Mouse (Mus musculus) urinary bladder, postnatal 36 days (tissue): ENCODE data around the gene Ccdc146.

ENCODE experiments used
- DNase-seq, 2 experiments: peaks; one replicate each; pipeline ENCODE4 v3.0.0; 2022; ENCODE audit warnings: low spot score in 2 of 2, mixed read lengths in 1 of 2

Ccdc146 gene

DNA sequence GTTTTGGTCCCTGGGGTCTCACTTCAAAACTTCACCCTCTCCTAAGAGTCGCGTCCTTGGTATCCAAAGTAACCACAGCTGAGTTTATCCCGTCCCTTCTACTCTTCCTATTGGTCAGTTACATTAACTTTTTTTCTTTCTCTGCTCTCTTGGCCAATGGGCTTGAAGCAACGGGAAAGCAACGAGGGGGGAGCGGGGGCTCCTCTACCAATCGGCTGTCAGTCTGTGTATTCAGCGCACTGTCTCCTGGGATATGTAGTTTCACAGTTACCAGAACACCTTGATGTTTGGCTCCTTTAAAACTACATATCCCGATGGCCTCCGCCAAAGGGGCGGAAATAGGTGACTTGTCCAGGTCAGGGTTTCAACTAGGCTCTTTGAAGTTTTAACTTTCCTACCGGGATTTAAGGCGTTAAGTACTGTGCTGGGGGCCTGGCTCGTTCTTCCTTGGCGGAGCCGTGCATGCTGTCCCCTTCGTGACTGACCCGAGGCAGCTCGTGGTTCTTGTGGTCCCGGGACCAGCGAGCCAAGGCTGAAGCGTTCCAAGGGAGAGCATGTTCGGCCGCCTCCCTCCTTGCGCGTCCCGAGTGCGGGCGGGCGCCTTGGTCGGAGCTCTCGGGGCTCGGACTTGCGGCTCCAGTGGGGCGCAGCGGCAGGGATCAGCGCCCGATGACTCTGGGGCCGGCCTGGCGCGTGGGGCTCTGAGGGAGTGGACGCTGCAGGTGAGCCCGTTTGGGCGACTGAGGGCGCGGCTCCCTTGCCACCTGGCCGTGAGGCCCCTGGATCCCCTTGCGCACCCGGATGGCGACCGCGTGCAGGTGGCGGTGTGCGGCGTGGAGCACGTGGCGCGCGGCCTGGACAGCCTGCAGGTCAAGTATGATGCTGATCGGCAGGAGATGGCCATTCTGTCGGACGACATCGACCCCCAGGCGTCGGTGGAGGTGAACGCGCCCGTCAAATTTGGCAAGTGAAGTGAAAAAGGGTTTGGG is at the start of gene Ccdc146, which contains the start of gene Fam185a:
Gene Ccdc146, minus strand, starts transcription at position 64 of the 989 bp plus-strand sequence.
Gene Fam185a, plus strand, starts transcription at position 345 of the 989 bp plus-strand sequence.
- peak; percentile 86 to 92 for DNase-seq

DNA sequence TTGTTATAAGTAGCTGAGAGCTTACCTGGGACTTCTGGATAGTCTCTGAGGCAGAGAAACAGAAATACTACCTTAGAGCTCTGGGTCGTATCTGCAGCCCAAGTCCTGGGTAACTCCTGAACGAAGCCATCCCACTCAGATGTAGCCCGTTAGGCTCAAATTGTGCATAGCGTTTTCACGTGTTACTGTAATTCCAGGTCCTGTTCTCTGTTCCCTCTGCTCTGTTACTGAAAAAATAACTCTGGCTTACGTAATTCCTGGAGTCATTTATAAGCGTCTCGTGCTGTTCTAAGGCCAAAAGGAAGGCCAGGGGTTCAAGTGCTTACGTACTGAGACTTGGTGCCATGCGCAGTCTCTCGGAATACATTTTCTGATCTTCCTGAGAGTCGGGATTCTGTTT is 43.6 kb upstream of the Ccdc146 start:
- no peak for DNase-seq

GRCm38 (mm10) chr5:21467387-21467786 is 42.9 kb upstream of the Ccdc146 start:
- no peak for DNase-seq

DNA sequence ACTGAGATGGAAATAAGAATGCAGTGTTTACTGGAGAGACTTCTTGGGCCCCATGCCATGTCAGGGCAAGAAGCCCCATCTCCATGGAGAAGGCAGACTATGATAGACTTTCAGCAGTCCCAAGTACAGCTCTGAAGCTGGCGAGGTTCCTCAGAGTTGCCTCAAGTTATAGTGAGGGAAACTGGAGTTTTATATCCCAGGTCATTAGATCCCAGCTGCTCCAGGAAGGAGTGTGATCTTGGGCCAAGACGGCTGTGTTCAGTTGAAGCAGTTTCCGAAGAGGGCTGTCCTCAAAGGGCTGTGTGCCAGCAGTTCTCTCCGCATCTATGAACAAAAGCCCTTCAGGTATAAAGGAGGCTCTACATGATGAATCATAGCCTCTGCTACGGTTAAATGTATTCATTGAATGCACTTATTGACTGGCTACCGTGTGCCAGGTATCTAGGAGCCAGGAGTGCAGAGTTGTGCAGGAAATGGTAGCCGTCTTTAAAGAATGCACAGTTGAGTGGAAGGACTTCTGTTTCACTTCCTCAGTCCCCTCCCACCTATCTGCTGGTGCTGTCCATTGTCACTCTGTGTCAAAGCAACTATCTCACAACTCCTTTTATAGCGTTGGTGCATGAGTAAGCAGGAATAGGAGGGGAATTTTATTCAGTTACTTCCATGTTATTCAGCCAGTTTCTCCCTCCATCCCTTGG is 16.5 kb upstream of the Ccdc146 start:
- peak in 1 of 2 experiments; percentile 15 for DNase-seq

DNA sequence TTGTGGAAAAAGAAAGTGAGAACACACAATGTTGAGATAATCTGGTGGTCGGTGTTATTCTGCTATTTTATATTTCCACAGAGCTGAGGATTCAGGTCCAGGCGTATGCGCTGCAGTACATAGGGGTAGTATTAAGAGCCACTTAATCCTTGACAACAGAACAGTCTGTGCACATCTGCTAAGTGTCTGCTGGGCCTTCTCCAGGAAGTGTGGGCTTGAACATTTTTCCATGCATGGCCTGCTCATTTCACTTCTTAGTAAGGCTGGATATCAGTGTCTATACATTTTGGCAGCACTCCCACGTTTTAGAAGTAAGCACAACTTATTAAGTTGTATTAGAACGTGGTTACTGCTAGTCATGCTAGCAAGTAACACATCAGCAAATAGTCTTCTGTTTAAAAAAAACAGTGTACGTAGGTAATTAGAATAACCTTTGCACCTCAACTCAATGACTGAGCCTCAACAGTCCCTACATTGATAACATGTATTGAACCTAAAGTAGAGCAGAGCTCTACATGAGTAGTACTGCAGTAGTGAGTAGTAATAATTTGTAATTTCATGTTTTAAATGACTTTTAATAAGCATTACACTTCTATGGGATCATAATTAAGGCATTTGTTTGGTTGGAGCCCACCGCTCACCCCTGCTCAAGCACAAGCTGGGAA is 15.1 kb upstream of the Ccdc146 start:
- DNase-seq: no peak

DNA sequence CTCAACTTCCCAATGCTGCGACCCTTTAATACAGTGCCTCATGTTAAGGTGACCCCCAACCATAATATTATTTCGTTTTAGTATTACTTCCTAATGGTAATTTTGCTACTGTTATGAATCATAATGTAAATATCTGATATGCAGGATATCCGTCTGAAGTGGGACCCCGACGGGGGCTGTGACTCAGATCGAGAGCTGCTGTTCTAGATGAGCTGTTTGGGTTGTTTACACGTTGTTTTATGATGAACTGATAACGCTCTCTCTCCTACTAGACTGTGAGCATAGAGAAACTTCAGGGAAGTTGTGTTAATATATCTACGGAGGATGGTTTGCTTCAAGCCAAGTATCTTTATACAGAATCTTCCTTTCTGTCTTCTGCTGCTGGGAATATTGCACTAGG is 14.0 kb upstream of the Ccdc146 start:
- no peak for DNase-seq

DNA sequence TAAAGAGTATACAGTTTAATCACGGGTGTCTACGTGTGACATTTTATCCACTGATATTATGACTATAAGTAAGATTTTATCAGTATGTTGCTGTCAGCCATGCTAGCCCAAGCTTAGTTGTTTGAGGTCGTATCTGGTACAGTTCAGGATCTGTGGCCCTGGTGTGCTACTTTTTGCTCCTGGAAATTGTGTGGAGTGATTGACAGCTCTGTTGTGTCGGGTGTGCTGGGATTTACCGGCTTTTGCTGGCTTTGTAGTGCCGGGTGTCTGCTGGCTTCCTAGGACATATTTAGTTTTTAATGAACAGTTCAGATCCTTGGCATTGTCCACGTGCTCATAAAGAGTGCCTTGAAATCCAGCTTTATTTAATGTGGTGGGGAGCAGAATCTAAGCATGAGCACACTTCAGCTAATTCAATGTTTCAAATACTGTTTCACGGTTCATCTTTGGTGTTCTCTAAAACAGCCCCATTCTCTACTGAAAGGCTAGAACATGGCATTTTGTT is 12.0 kb upstream of the Ccdc146 start:
- no peak for DNase-seq

DNA sequence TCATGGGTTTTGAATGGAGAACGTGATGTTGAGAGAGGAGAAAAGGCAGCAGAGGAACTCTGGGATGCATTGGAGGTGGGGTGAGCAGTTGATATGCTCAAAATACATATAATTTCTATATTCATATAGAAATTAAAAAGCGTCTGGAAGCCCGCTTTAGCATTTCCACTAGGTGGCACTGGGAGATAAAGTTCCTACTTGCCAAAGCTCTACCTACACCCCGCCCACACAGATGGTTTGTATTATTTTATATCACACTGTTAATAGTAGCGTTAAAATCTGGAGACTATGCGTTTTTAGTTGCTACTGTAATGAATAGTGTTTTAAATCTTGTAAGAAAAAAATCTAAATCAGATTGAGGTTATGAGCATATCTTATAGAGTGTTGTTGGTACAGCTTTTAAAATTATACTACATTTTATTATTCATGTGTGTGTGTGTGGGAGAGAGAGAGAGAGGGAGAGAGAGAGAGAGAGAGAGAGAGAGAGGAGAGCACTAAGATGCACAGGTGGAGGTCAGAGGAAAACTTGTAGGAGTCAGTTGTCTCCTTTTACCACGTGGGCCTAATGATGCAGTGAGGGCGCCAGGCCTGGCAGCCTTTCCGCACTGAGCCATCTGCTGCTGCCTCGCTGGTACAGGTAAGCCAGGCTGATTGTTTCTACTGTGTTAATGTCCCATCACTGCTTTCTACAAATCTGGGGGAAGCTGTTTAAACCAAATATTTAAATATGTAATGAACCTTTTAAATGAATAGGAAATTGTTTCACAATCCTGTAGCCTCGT is 9.9 kb upstream of the Ccdc146 start:
- DNase-seq: no peak

DNA sequence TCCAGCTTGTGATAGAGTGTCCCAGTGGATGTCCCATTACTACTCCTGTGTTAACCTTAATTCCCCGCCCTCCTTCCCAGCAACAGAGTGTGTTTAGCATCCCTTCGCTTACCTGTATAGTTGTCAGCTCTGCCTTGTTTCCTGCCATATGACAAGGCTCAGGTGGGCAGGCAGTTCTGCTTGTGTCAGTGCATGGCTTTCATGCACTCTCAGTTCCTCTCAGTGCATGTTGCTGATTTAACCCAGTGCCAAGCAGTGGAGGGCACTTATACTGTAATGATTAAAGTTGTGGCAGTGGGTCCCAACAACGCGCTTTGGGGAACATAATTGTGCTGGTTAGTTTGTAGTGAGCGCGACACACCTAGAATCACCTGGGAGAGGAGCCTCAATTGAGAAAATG is 2.2 kb upstream of the Ccdc146 start:
- DNase-seq: no peak

DNA sequence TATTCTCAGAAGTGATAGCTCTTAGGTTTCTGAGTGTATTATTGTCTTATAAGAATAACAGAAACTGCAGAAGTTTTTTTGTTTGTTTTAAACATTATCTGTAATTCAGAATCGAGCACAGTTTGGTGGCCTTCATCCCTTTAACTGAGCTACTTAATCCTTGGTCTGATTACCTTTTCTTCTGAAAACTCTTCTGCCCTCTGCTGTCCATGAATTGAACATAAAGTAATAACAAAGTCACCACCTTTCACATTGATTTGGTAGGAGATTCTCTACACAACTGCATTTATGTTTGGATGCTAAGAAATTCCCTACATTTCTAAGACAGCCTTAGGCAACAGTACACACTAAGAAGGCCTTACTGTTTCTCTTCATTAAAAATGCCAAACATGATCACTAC is 3.9 kb downstream of the Ccdc146 start:
- no peak for DNase-seq

DNA sequence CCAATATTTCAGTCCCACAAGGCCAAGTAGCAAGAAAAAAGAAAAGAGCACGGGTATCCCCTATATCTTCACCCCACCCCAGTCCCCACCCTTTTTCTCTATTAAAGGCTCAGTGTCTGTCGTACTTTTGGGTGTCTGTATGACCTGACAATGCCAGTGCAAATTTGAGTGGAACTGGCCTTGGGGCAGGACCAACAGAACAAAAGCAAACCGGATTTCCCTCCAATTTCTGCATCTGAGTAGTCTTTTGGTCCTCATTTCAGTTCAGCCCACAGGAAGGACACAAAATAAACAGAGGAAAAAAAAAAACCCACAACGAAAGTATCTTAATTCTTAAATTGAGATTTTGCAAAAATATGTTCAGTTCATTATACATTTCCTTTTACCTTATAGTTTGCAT is 5.9 kb downstream of the Ccdc146 start:
- DNase-seq: no peak

DNA sequence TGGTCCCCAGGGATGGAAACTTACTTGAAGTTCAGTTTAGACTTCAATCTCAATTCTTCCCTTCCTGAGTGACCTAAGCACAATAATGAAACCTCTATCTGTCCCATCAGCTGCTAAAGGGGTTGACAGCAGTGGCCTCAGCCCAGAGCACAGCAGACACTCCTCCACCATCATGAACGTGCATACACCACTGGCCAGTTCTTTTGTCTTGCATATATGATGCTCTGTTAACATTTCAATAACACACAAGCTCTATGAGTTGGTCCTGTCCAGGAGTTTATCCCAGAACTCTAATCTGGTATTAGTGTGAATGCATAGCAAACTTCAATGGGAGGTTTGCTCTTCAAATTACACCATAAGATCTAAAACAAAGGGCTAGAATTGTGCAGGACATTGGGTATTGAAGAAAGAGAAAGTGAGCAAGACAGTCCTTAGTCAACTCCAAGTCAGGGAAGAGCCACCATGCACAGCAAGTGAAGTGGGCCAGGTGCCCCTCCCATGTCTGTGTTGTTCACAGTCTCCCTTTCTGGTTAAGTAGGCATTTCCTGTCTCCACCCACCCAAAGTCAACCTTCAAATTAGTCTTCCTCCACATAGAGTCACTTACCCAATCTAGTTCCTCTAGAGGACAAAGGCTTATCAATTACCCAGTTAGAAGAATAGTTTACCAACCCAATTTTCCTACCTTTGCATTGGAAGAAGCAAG is 10.2 kb downstream of the Ccdc146 start:
- DNase-seq: no peak

GRCm38 (mm10) chr5:21413322-21413721 is 11.2 kb downstream of the Ccdc146 start:
- DNase-seq: no peak

DNA sequence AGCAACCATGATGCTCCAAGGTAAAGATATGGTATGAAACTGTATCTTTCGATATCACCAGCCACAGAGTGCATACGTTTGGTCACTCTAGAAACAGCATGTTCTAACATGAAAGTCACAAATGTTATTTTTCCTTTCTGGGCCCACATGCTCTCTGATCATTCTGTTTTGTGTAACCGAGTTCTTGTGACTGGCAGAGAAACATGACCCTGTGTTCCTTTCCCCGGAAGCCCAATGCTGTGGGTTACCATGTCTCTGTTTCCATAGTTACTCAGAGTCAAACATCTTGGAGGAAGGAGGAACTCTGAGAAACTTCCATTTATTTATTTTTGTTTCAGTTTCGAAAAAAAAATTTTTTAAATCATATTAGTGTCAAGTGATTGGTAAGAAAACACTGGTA is 12.4 kb downstream of the Ccdc146 start:
- no peak for DNase-seq

- DNase-seq: no peak
Measured at GRCm38 (mm10) chr5:21411261-21411666, 13.2 kb downstream of the Ccdc146 start.

- no peak for DNase-seq
Measured at GRCm38 (mm10) chr5:21395205-21395840, 29.2 kb downstream of the Ccdc146 start.

DNA sequence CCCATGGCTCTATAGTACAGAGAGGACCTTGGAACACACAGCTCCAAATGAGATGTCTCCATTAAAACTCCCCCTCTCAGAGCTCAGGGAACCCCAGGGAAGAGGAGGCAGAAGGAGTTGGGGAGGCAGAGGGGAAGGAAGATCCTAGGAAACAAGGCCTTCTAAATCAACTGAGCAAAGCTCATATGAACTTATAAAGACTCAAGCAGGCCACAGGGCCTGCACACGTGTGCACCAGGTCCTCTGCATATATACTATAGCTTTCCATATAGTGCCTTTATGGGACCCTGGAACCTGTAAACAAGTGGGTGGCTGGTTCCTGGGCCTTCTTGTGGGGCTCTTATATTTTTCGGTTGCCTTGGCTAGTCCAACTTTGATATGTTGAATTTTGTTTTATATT is 29.9 kb downstream of the Ccdc146 start:
- DNase-seq: no peak

GRCm38 (mm10) chr5:21391616-21392384 is 32.7 kb downstream of the Ccdc146 start:
- DNase-seq: no peak

DNA sequence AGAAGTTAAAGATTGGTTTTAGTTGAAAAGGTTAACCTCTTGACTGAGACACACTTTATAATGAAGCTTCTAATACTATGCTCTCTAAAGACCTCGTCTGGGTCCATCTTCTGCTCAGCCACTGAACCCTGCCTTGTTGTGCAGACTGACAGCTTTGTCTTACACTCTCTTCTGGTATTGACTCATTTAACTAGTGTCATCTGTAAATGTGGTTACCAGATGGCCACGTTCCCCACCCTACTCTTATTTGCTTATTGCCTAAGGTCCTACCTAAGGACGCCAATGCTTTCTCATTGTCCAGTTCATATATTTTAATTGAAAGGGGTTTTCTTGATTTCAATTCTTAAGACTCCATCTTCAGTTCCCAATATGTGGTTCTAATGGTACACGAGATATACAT is 35.6 kb downstream of the Ccdc146 start:
- no peak for DNase-seq
